Mouse (Mus musculus) T-helper 1 cell (primary cell): ENCODE measurements around the gene Mrrf.

Experiments used
- in situ Hi-C: fragments of 300-600 bp; cut with MboI, MseI; formaldehyde crosslinking; loops from one replicate; pipeline ENCODE4 v1.15.1; 2025; ENCODE audit warnings: high pct_unique_total_duplicates

Gene Mrrf

GRCm38 (mm10) chr2:36136300-36136941 is at the start of gene Mrrf, which contains the start of gene Rbm18:
Gene Mrrf (plus strand): TSS chr2:36136389.
Gene Rbm18 (minus strand): TSS chr2:36136773.
- in situ Hi-C loops = no loop called here

DNA sequence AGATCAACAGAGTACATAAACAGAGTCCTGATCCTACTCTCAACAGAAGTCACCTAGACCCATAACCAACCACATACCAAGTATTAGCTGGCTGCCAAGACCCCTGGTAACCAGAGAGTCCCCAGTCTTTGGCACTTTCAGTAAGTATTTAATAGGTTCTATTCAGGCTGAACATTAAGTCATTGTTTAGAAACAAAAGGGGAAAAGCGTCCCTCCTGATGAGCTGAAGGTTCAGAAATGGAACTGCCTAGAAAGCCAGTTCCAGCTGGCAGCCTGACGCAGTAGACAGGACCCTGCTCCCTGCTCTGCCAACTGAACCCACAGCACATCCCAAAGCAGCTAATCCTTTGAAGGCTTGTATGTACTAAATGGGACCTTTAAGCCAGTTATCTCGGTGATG is 47.0 kb upstream of the Mrrf start:
- in situ Hi-C loops = no loop called here

- in situ Hi-C loops = no loop called here
These were observed 45.1 kb upstream of the Mrrf start for GRCm38 (mm10) chr2:36090853-36091741.

DNA sequence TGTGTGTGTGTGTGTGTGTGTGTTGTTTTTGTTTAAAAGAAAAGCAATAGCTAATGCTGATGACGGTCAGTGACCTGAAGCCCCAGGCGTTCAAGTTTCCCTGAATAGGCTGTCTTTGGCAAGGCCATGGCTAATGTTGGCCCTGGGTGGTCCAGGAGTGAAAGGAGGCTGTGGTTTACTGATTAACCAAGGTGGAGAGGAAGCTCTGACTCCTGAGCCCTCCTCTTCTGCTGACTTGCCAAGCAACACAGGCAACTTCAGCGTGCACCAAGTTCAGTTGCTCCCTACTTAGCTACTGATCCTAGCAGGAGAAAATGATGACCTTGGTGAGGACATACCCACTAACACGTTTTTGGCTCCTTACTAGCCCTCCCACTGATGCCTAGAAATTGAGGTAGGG is 43.4 kb upstream of the Mrrf start:
- in situ Hi-C loops = no loop called here

GRCm38 (mm10) chr2:36093301-36093700 is 42.9 kb upstream of the Mrrf start:
- in situ Hi-C loops = no loop called here

GRCm38 (mm10) chr2:36093914-36094475 is 42.2 kb upstream of the Mrrf start:
- in situ Hi-C loops = no loop called here

DNA sequence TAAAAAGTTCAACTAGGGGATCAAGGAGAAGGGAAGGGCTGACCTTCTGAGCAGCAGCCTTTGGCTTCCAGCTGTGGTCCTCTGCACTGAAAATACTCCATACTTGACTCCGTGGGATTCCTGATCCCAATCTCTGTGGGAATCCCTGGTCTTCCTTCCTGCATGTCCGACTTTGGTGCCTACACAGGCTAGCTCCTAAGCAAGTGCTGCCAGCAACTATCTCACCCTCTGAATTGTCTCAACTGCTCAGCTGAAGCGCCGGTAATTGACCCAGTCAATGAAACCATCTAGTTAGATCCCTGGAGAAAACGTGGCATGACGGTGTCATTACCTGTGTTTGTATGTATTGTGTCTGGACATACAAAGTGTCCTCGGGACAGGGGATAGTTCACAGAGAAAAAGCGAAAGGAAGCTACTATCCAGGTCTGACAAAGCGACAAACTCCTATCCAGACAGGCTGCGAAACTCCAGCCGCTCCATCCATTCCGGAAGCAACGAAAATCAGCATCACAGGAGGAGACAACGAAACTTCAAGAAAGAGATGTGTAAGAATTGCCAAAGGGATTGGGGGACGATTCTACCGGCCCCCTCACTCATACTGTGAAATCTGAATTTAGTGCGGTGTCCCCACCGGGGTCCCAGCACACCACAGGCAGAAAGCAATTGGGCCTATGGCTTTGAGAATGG is 38.9 kb upstream of the Mrrf start:
- in situ Hi-C loops = no loop called here

GRCm38 (mm10) chr2:36098021-36098420 is 38.2 kb upstream of the Mrrf start:
- in situ Hi-C loops = no loop called here

DNA sequence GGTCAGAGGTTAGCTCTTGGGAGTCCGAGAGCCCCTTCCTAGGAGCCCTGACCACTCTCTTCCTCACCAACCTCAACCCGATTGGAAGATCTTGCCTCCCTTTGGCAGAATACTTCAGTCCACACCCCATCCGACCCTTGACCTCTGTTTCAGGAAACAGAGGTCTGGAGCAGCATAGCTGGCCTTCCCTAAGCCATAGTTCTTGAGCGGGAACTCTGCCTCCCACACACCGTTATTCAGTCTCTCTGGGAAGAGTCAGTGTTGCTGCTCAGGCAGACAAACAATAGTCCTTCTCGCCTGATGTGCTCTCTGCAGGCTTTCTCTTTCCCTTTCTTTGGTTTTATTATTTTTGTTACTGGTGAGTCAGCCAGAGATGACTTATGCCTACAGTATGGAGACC is 36.5 kb upstream of the Mrrf start:
- in situ Hi-C loops = loop anchor here (5.0 kb wide), 1 partner anchor 113 kb away; no protein-coding TSS in a partner anchor

- in situ Hi-C loops = loop anchor here (5.0 kb wide), 1 partner anchor 110 kb away; no protein-coding TSS in a partner anchor
These were observed 34.2 kb upstream of the Mrrf start for GRCm38 (mm10) chr2:36101866-36102558.

GRCm38 (mm10) chr2:36102559-36102946 is 33.6 kb upstream of the Mrrf start:
- in situ Hi-C loops = loop anchor here (5.0 kb wide), 1 partner anchor 110 kb away; no protein-coding TSS in a partner anchor

DNA sequence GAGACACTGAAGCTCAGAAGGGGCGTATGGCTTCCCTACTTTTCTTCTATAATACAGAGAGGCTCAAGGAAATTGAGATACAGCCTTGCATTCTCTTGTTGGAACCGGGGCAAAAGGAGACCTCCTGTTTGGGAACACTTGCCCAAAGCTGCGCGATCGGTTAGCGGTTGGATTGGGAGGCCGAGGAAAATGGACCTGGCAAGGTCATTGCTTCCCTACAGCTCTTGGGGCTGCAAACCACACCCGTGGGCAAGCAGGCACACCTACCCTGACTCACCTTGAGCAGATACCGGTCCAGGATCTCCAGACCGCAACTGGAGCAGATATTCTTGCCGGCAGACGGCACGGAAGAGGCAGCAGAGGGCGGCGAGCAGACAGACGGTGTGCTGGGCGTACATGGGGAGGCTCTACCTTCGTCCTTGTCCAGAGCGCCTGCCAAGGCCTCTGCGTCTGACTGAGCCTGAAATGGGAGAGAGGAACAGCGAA is 33.1 kb upstream of the Mrrf start:
- in situ Hi-C loops = loop anchor here (5.0 kb wide), 1 partner anchor 109 kb away; no protein-coding TSS in a partner anchor

- in situ Hi-C loops = loop anchor here (5.0 kb wide), 1 partner anchor 109 kb away; no protein-coding TSS in a partner anchor
These were observed 32.4 kb upstream of the Mrrf start for GRCm38 (mm10) chr2:36103555-36104367.

DNA sequence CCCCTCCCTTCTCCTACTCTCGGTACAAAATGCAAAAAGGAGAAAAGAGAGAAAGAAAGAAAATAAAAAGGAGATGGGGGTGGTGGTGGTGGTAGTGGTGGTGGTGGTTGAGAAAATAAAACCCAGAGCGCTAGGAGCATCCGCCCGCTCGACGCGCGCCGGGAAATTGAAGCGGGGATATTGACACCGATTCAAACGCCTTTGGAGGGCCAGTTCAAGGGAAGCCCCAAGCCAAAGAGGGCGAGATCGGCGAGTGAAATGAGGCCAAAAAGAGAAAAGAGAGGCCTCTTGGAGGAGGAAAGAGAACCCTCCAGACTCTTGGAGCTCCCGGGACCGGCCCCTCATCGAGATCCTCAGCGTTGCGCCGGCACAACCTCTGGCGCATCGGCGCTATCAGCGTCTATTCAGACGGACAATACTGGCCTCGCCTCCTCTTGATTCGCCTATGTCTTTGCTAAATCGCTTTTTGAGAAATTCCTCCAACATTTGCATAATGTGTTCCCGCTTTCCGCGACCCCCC is 31.7 kb upstream of the Mrrf start:
- in situ Hi-C loops = loop anchor here (5.0 kb wide), 1 partner anchor 108 kb away; no protein-coding TSS in a partner anchor

DNA sequence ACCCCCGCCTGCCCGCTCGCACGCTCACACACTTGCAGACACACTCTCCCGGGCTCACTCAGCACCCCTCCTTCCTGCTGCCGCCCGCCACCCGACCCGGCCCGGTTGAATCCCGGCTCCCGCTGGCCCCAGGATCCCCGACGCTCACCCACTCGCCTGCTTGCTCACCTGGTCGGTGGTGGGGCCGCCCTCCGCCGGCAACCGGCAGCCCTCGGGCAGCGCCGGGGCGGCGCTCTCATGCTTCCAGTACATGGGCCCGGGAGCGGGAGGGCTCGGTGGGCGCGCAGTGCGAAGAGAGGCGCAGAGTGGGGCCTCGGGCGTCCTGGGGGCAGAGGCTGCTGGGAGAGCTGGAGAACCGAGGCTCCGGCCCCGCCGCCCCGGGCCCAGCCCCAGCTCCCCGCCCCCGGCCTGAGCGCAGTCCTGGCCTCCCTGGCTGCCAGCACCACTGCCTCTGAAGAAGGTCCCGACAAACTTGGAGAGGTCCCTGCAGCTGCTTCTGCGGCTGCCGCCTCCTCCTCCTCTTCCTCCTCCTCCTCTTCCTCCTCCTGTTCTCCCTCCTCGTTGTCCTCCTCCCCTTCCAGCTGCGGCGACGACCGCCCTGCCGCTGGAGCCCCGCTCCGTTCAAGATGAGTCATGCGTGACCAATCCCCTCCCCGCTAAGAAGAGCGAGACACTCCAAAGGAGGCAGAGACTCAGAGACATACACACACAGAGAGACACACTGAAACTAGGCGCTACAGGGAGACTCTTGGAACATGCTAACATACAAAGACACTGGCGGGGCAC is 31.0 kb upstream of the Mrrf start, which contains the start of gene Lhx6:
TSS of gene Lhx6 (minus strand) at position 453 of the 786 bp plus-strand sequence.
- in situ Hi-C loops = loop anchor here (5.0 kb wide), 1 partner anchor 107 kb away; no protein-coding TSS in a partner anchor

- in situ Hi-C loops = no loop called here
These were observed 27.6 kb upstream of the Mrrf start for GRCm38 (mm10) chr2:36108615-36109014.

DNA sequence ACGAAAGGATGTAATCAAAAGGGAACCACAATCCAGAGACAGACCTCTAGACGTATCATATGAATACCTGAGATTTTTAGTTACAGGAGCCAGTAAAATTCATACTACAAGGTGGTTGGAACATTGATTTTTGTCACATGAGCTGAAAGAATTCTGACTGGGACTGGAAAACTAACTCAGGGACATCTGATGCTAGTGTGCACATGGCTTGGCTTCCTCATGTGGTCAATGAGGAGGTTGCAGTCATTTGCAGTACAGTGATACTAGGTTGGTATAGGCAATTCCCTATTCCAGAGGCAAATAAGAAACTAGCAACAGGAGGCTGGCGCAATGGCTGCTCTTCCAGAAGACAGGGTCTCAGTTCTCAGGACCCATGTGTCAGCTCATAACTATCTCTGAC is 23.6 kb upstream of the Mrrf start:
- in situ Hi-C loops = no loop called here

GRCm38 (mm10) chr2:36126795-36127429 is 9.3 kb upstream of the Mrrf start:
- in situ Hi-C loops = no loop called here
